Mouse (Mus musculus): ENCODE data around the gene Fgd5.

DNA sequence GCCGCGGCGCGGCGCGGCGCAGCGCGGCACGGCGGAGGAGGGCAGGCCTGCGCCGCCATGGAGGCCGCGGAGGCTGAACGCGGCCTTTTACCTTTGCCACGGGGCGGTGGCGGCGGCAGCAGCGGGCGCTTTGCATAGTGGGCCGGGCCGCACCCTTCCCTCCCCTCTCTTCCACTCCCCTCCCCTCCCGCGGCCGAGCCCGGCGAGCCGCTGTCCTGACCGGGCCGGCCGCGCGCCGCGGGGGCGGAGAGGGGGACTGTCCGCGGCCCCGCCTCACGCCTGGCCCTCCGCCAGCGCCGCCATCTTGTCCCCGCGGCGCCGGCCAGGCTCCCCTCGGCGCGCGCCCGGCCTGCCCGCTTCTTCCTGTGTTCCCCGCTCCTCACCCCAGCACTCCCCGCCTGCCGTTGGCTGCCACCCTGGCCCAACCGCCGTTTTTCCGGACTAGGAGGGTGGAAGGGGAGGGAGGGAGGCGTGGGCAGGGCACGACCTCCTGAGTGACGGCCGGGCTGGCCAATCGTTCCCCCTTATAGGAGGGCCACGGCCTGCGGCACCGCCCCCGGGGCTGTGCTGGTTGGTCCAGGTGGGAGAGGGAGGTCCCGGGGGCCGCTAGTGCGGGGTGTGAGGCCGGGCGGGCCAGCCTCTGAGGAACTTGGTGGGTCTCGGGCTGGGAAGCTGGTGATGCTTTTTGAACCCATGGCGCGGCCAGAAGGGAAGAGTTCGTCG is 113.2 kb downstream of the Fgd5 start:
- TF ChIP-seq POLR2A (IDR thresholded peaks at IDR 0.05; ENCODE audit: insufficient read depth, low read depth, low read length) = peak; percentile 73
- TF ChIP-seq CTCF (IDR thresholded peaks at IDR 0.05; ENCODE audit: insufficient read depth, low read depth, low read length) = no peak
